Mouse (Mus musculus): ENCODE data around the gene Sorl1.
A peak's percentile ranks its signal among the peaks of the same experiment; 100 is the strongest.

The Sorl1 gene

GRCm38 (mm10) chr9:42121631-42122354 is 2.3 kb downstream of the Sorl1 start:
- no peak for DNase-seq

- DNase-seq, result no peak
Observed at GRCm38 (mm10) chr9:42116418-42117056, 7.6 kb downstream of the Sorl1 start.

DNA sequence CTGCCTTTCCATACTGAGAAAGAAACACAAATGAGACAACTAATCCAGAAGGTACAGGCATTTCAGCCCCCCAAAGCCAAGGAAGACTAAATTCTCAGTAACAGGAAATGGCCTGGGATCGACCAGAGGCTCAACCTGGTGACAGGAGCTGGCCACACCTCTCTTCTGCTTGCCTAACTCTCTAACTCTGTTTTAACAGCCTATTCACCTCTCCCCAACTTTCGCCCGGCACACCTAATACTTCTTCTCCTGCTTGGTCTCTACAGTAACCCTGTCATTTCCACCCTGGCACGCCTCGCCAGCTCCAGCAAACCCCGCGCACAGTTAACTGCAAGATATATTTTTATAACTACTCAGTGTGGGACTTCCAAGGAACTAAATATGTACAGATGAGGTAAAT is 9.0 kb downstream of the Sorl1 start:
- DNase-seq, result no peak

GRCm38 (mm10) chr9:42113316-42113715 is 10.8 kb downstream of the Sorl1 start:
- no peak for DNase-seq

DNA sequence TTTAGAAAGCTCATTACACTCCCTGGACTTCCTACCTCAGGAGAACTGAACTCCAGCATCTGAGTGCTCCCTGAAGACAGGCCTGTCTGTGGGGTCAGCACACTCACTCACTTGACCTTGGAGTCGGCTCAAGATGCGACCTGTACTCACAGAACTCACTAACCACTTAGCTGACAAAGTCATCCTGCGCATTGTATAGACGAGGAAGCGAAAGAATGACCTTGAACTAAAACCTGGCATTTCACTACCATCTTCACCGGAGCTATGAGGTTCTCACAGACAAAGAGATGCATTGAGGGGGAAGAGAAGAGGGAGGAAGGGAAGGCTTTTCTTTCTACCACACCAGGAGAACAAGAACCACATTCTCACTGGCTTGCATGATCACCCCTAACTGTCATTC is 11.4 kb downstream of the Sorl1 start:
- no peak for DNase-seq

- DNase-seq, result no peak
Observed at GRCm38 (mm10) chr9:42111256-42111655, 12.8 kb downstream of the Sorl1 start.

GRCm38 (mm10) chr9:42109837-42110451 is 14.2 kb downstream of the Sorl1 start:
- DNase-seq, result peak; percentile 20

DNA sequence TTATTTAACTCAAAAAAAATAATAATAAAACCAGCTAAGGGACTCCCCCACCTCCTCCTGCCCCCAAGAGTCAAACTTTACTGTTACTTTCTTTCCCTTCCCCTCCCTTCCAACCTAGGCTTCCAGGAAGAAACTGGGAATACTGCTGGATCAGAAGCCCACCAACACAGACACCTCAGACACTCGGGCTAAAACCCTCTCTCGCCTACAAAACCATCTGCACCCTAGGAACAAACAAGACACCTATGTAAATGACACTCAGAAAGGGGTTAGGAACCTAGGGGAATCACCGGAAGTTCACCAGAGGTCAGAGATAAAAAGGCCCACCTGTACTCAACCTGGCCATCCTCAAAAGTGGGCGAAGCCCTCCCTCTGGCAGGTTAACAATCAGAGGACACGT is 15.0 kb downstream of the Sorl1 start:
- no peak for DNase-seq

GRCm38 (mm10) chr9:42108369-42108951 is 15.6 kb downstream of the Sorl1 start:
- DNase-seq, result peak; percentile 77

- DNase-seq, result no peak
Observed at GRCm38 (mm10) chr9:42107062-42107461, 17.0 kb downstream of the Sorl1 start.

DNA sequence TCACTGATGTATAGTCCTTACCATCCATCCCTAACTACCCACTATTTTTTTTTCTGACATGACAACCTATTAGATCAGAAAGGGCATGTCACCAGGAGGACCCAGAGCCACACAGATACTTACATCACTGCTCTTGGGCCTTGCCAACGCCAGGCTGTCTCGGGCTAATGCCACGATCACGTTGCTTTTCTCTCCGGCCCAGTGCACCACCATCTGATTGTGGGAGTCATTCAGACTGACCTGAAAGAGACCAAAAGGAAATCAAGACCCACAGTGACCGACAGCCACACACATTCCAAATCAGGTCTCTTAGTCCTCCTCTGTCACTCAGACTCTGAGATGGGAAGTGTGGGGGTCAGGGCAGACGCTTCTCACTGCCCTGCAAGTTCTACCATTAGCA is 17.8 kb downstream of the Sorl1 start:
- DNase-seq, result no peak

GRCm38 (mm10) chr9:42103546-42103945 is 20.6 kb downstream of the Sorl1 start:
- no peak for DNase-seq

GRCm38 (mm10) chr9:42102013-42102412 is 22.1 kb downstream of the Sorl1 start:
- no peak for DNase-seq

DNA sequence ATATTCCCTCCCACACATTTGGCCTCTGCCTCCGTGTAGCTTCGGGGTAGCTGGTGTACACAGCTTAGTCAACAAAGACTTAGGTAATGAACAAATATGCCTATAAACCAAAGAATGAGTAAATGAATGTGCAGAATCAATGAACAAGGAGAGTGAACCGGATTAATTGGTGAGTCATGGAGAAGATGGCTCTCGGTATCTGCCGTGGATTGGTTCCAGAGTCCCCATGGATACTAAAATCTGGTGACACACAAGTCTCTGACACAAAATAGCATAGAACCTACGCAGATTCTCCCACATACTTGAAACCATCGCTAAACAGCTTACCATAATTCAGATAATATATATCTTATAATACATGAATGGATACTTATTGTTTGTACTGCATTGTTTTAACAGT is 22.8 kb downstream of the Sorl1 start:
- DNase-seq, result no peak

DNA sequence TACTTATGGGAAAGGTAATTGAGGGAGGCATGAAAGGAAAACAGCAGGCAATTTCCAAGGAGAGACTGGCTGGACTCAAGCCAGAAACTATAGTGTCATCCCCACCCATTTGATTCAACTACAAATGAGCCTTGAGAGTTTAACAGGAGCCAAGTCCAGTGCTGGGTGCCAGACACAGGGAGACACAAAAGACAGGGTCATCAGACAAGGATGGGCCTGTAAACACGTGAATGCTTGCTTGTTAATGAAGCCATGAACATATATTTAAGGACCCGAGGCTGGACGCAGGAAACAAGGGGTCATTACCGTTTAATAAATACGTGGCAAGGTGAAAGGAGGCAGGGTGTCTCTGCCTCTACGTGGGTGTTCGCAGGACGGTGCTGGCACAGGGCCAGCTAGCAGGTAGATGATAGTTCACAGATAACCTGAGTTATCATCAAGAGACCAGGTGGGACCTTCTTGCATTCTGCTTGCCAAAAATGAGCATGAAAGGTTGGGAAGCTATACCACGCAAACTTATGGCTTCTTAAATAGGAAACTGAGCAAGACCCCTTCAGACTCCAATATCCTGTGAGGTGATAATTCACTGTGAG is 23.4 kb downstream of the Sorl1 start:
- no peak for DNase-seq

DNA sequence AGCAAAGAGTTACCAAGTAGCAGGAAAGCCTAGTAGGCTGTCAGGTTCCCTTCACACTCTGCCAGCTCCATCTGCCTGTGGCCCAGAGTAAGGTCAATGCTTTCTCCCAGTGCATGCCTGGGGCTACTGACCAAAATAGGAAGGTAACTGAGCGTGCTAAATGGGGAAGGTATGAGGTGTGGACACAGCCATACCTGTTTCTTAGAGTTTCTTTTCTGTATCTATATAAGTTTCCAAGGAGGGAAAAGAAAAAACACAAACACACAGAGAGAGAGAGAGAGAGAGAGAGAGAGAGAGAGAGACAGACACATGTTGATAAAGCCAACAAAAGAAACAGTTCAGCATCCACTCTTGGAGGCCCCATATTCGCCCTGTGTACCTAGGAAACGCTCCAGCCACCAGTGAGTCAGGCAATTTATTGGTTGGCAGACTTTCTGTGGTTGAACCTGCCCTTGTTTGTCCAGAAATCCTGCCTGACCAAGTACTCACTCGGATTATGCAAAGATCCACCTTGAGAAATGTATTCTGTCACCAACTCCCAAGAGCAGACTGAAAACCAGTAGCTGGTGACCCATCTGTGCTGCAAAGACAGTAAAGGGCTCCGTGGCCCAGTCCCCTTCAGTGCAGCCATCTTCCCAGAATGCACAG is 25.5 kb downstream of the Sorl1 start:
- DNase-seq, result no peak

DNA sequence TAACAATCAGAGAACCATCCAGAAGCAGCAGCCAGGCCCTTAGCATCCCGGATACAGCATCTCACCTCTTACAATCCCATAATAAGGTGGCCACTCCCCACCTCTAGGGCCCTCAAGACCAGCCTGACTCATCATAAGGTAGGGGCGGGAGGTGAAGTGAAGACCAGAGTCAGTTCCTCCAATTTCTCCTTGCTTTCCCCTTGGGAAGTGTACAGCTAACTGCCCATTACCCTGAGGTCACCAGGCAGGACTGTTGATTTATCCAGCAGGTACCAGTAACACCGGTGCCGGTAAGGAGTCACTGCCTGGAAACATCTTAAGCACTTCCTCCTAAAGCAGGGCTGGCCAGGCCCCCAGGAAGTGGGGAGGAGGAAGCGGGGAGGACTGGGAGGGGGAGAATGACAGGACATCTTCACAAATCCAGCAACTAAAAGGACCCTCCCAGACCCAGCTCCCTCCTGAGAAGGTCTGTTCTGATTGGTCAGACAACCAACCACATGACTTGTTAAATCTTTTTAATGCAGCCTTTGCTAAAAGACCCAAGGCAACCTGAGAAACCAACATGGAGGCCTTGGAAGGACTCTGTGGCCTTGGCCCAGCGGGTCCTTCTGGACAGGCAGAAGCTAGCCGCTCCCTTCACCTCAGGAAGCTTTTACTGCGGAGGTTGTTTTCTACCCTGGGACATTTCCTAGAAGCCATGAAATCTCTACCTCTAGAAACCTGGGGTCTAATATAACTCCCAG is 26.2 kb downstream of the Sorl1 start:
- peak; percentile 35 for DNase-seq

DNA sequence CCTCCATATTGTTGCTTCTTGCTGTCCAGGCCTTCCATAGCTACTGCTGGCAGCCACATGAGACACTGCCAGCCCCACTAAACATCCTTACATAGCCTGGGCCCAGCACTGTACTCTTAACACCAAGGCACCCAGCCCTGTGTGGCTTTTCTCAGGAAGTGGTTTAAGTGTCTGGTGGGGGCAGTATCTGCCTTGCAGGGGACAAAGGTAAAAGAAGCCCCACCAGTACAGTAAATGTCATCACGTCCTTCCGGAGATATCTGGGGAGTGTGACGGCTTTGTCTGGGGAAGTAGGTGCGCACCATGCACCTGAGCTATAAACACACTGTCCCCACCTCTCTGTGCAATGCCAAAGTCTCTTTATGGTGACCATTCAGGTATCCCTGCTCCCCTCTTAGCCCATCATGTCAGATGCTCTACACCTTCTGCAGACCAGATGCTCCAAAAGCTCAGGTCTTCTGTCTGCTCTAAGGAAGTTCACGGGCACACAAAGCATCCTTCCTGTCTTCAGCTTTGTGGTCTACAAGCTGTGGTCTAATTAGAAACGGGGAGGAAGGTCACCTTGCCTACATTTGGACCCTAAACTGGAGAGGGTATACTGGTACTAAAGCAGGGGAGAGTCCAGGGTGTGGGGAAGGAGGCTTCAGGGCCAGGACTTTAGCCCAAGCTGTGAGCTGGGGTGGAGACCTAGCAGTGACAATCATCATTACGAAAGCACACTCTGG is 26.9 kb downstream of the Sorl1 start:
- peak; percentile 45 for DNase-seq

DNA sequence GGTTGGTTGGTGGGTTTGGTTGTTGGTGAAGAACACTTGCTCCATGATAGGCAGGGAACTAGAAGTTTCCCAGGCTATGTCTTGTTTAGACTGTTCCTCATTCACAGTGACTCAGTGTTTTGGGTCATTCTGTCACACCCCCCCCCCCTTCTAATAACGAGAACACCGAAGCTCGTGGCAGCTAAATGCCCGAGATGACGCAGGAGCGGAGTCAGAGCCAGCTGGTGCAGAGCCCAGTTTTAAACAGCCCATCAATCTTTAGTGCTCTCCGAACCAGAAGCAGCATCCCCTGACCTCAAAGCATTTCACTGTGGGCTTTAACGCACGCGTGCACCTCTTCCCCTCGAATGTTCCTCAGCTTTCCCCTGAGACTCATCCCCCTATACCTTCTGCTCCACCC is 29.3 kb downstream of the Sorl1 start:
- no peak for DNase-seq

GRCm38 (mm10) chr9:42094028-42094551 is 30.0 kb downstream of the Sorl1 start:
- no peak for DNase-seq

DNA sequence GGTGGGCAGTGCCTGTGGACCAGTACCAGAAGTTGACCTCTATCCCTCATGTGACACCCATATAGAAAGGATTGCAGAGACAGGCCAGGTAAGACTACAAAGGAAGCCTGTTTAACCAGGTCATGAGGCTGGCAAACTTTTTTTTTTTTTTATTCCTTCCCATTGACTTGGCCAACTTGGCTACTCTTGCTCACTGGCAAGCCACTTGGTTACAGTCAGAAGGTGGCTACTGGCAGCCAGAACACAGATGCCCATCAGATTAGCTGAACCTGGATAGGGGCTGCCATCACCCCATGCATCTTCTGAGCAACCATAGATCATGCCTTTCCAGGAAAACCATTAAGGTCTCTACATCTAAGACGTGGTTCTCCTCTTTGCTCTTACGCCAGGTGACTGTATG is 31.3 kb downstream of the Sorl1 start:
- DNase-seq, result no peak
